Mouse (Mus musculus) myocyte (in vitro differentiated cells): ENCODE measurements around the gene Naip6. TPM values are rescaled to one million over a fixed set of nuclear protein-coding genes. Genes with fewer than 3 reads are reported as not detected.
"Not testable (repeated sequence)": the region's sequence is repeated elsewhere in the genome, so short reads cannot be mapped to it uniquely, and the experiment has no call there.

Source experiments
- H3K27me3 ChIP-seq: one replicate; pipeline ENCODE4 v1.6.1; 2011; ENCODE audit not compliant: control insufficient read depth, insufficient read depth, insufficient read length
- H3K36me3 ChIP-seq: one replicate; pipeline ENCODE4 v1.6.1; 2011; ENCODE audit not compliant: control insufficient read depth, insufficient read depth
- H3K4me2 ChIP-seq: one replicate; pipeline ENCODE4 v1.6.1; 2011; ENCODE audit warnings: low read depth, control low read depth
- H3K4me3 ChIP-seq: one replicate; pipeline ENCODE4 v1.5.1; 2011; ENCODE audit warnings: mild to moderate bottlenecking, control low read depth, moderate library complexity
- H3K79me2 ChIP-seq: one replicate; pipeline ENCODE4 v1.6.1; 2011; ENCODE audit not compliant: control insufficient read depth, insufficient read depth
- H3ac ChIP-seq: one replicate; pipeline ENCODE4 v1.6.1; 2011; ENCODE audit not compliant: control insufficient read depth, insufficient read length
- CEBPB ChIP-seq: IDR thresholded peaks from 2 replicates; pipeline ENCODE4 v1.6.1; 2011; ENCODE audit warnings: mild to moderate bottlenecking, moderate library complexity; ENCODE audit not compliant: poor library complexity, insufficient read depth, severe bottlenecking
- MYOD1 ChIP-seq, 3 experiments: IDR thresholded peaks; one replicate each; pipeline ENCODE4 v1.6.1; 2011; ENCODE audit warnings: control low read depth in 2 of 3, low read depth in 2 of 3, mild to moderate bottlenecking in 2 of 3, moderate library complexity in 1 of 3; ENCODE audit not compliant: insufficient read length in 2 of 3, control insufficient read depth in 1 of 3
- MYOG ChIP-seq, 3 experiments: IDR thresholded peaks; one replicate each; pipeline ENCODE4 v1.6.1; 2011; ENCODE audit warnings: control low read depth in 2 of 3, low read depth in 2 of 3, mild to moderate bottlenecking in 2 of 3; ENCODE audit not compliant: insufficient read length in 2 of 3, control insufficient read depth in 1 of 3, insufficient read depth in 1 of 3
- POLR2A ChIP-seq: IDR thresholded peaks from one replicate; pipeline ENCODE4 v1.6.1; 2011; ENCODE audit warnings: low read depth, mild to moderate bottlenecking, control low read depth, moderate library complexity; ENCODE audit not compliant: insufficient read length
- USF1 ChIP-seq: IDR thresholded peaks from one replicate; pipeline ENCODE4 v1.6.1; 2011; ENCODE audit warnings: low read depth, mild to moderate bottlenecking, control low read depth, moderate library complexity
- polyA plus RNA-seq: library from polyadenylated mRNA; unstranded; fragments of >200 nt; fragmentation: generic; extraction: Trizol; gene quantifications from one replicate; pipeline ENCODE4 v1.2.1, GENCODE M21; 2012; ENCODE audit warnings: missing spikeins

Gene Naip6
- 0.11 TPM for polyA plus RNA-seq

GRCm38 (mm10) chr13:100317256-100317893 is at the start of gene Naip6:
Gene Naip6 (minus strand): TSS chr13:100317674.
- H3K4me3 ChIP-seq, H3ac ChIP-seq, H3K79me2 ChIP-seq, H3K4me2 ChIP-seq, H3K27me3 ChIP-seq, H3K36me3 ChIP-seq: not testable (repeated sequence)

GRCm38 (mm10) chr13:100352315-100352714 is 34.8 kb upstream of the Naip6 start:
- not testable (repeated sequence) for H3K79me2 ChIP-seq, H3K4me3 ChIP-seq, H3K4me2 ChIP-seq

GRCm38 (mm10) chr13:100349510-100350173 is 32.2 kb upstream of the Naip6 start:
- H3K4me3 ChIP-seq, H3K27me3 ChIP-seq: not testable (repeated sequence)

More at GRCm38 (mm10) chr13:100352315-100352714, 34.8 kb upstream of the Naip6 start:
- not testable (repeated sequence) for H3K27me3 ChIP-seq, H3ac ChIP-seq, H3K36me3 ChIP-seq

GRCm38 (mm10) chr13:100341822-100342221 is 24.3 kb upstream of the Naip6 start:
- Histone ChIP-seq H3K36me3 (no peaks in the 10 kb centered on the region), H3K4me2 (no peak overlapping the region), H3K79me2 (no peaks in the 10 kb centered on the region), H3K27me3 (no peaks in the 10 kb centered on the region), H3K4me3 (no peak overlapping the region), H3ac (no peak overlapping the region)
- TF ChIP-seq MYOD1 (IDR thresholded peaks at IDR 0.05; ENCODE audit: control insufficient read depth in 1 of 3, insufficient read length in 2 of 3, low read depth in 2 of 3) (no peak), USF1 (no peak), CEBPB (no peak), MYOG (IDR thresholded peaks at IDR 0.05; ENCODE audit: control insufficient read depth in 1 of 3, insufficient read depth in 1 of 3, insufficient read length in 2 of 3, low read depth in 2 of 3) (no peak), POLR2A (no peak)

More at GRCm38 (mm10) chr13:100349510-100350173, 32.2 kb upstream of the Naip6 start:
- H3K79me2 ChIP-seq, H3K36me3 ChIP-seq, H3K4me2 ChIP-seq, H3ac ChIP-seq: not testable (repeated sequence)

- H3ac ChIP-seq, H3K79me2 ChIP-seq, H3K36me3 ChIP-seq, H3K27me3 ChIP-seq, H3K4me3 ChIP-seq, H3K4me2 ChIP-seq: not testable (repeated sequence)
Observed at GRCm38 (mm10) chr13:100331728-100332127, 14.3 kb upstream of the Naip6 start.

GRCm38 (mm10) chr13:100328899-100329298 is 11.4 kb upstream of the Naip6 start:
- H3K36me3 ChIP-seq, H3K4me2 ChIP-seq, H3K27me3 ChIP-seq, H3ac ChIP-seq, H3K79me2 ChIP-seq, H3K4me3 ChIP-seq: not testable (repeated sequence)

- H3K36me3 ChIP-seq, H3K79me2 ChIP-seq, H3ac ChIP-seq, H3K4me3 ChIP-seq, H3K4me2 ChIP-seq, H3K27me3 ChIP-seq: not testable (repeated sequence)
Observed at GRCm38 (mm10) chr13:100328029-100328428, 10.6 kb upstream of the Naip6 start.

GRCm38 (mm10) chr13:100322266-100322837 is 4.9 kb upstream of the Naip6 start:
- not testable (repeated sequence) for H3ac ChIP-seq, H3K79me2 ChIP-seq, H3K4me3 ChIP-seq, H3K27me3 ChIP-seq, H3K36me3 ChIP-seq, H3K4me2 ChIP-seq
